Mouse (Mus musculus) limb, embryonic 14.5 days (tissue): Measurements from ENCODE around the gene Pak2. TPM values are rescaled to one million over a fixed set of nuclear protein-coding genes. Genes with fewer than 3 reads are reported as not detected.
"Not testable (repeated sequence)": the region's sequence is repeated elsewhere in the genome, so short reads cannot be mapped to it uniquely, and the experiment has no call there.

Experiments used
- ATAC-seq: fragments of 200-750 bp; cut with Nextera tagmentation; 2 replicates; pipeline ENCODE4 v1.8.0; 2017; ENCODE audit warnings: low read depth, moderate number of reproducible peaks, moderate TSS enrichment; ENCODE audit not compliant: low FRiP score
- DNase-seq: peaks from one replicate; pipeline ENCODE4 v3.0.0-alpha.2; 2015; ENCODE audit warnings: low spot score
- H3K27ac ChIP-seq: fragments of 300-500 bp; sonication (generic); replicated peaks from 2 replicates; pipeline ENCODE4 v1.5.1; 2014; ENCODE audit warnings: low read depth, mild to moderate bottlenecking, low read length, moderate library complexity, mixed read lengths
- H3K27me3 ChIP-seq: fragments of 300-500 bp; sonication (generic); 2 replicates; pipeline ENCODE4 v1.6.1; 2014; ENCODE audit warnings: low read length, mixed read lengths; ENCODE audit not compliant: control insufficient read depth, insufficient read depth
- H3K36me3 ChIP-seq: fragments of 300-500 bp; sonication (generic); 2 replicates; pipeline ENCODE4 v1.6.1; 2014; ENCODE audit warnings: mild to moderate bottlenecking, low read length, moderate library complexity, mixed read lengths; ENCODE audit not compliant: control insufficient read depth, insufficient read depth
- H3K4me1 ChIP-seq: fragments of 300-500 bp; sonication (generic); 2 replicates; pipeline ENCODE4 v1.6.1; 2014; ENCODE audit warnings: antibody characterized with exemption, low read length, mixed read lengths; ENCODE audit not compliant: control insufficient read depth, insufficient read depth
- H3K4me2 ChIP-seq: fragments of 300-500 bp; sonication (generic); replicated peaks from 2 replicates; pipeline ENCODE4 v1.6.1; 2014; ENCODE audit warnings: low read depth, mild to moderate bottlenecking, low read length, moderate library complexity; ENCODE audit not compliant: severe bottlenecking
- H3K4me3 ChIP-seq: fragments of 300-500 bp; sonication (generic); replicated peaks from 2 replicates; pipeline ENCODE4 v1.5.1; 2014; ENCODE audit warnings: low read length
- H3K9ac ChIP-seq: fragments of 300-500 bp; sonication (generic); 2 replicates; pipeline ENCODE4 v1.6.1; 2014; ENCODE audit warnings: mild to moderate bottlenecking, low read depth, low read length, moderate library complexity; ENCODE audit not compliant: severe bottlenecking
- H3K9me3 ChIP-seq: fragments of 300-500 bp; sonication (generic); 2 replicates; pipeline ENCODE4 v1.6.1; 2016; ENCODE audit warnings: low read length; ENCODE audit not compliant: control insufficient read depth
- POLR2A ChIP-seq: fragments of 200-500 bp; IDR thresholded peaks from 2 replicates; pipeline ENCODE4 v1.8.0; 2012; ENCODE audit warnings: inconsistent platforms, mild to moderate bottlenecking, moderate library complexity, borderline replicate concordance; ENCODE audit not compliant: insufficient read depth, insufficient read length; ENCODE audit errors: extremely low read depth
- WGBS: fragments of 180-500 bp; shearing (Covaris S2); extraction: QIAGEN DNeasy Blood & Tissue Kit; methylation state at CpG from one replicate; pipeline ENCODE4 v1.1.7; 2014; 5-methylcytosine and 5-hydroxymethylcytosine counted together
- polyA plus RNA-seq, 2 experiments: library from polyadenylated mRNA; depleted of rRNA in 1 of 2; stranded (reverse) in 1 of 2; unstranded in 1 of 2; fragments of >200 nt; fragmentation: Nextera tagmentation in 1 of 2; extraction: Ambion mirVana in 1 of 2; gene quantifications; 2 replicates each; pipeline versions ENCODE4 v1.2.1 to v1.2.3; 2012 to 2014

Pak2 gene
- polyA plus RNA-seq, 2 experiments = 26.5 to 35.8 TPM

DNA sequence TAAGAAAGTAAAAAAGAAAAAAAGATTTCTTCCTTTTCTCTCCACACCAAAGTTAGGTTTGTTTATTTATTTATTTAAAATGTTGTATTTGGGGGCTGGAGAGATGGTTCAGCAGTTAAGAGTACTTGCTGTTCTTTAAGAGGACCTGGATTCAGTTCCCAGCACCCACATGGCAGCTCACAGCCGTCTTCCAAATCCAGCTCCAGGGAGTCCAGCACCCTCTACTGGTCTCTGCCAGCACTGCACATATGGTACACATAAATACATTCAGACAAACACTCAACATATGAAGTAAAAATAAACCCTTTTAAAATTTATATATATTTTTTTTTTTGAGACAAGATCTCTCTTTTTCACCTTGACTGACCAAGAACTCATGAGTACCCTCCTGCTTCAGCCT, 26.6 kb upstream of the Pak2 start:
- ATAC-seq (no peak), DNase-seq (no peak)
- Histone ChIP-seq H3K36me3 (peaks cover 41% of the 10 kb centered on the region), H3K4me3 (no peak overlapping the region), H3K9me3 (no peaks in the 10 kb centered on the region), H3K4me1 (no peaks in the 10 kb centered on the region), H3K27me3 (no peaks in the 10 kb centered on the region), H3K27ac (no peak overlapping the region), H3K4me2 (no peak overlapping the region), H3K9ac (no peak overlapping the region)
- WGBS = 96% methylated on average over 1 of the region's 1 CpGs
- TF ChIP-seq POLR2A = no peak

DNA sequence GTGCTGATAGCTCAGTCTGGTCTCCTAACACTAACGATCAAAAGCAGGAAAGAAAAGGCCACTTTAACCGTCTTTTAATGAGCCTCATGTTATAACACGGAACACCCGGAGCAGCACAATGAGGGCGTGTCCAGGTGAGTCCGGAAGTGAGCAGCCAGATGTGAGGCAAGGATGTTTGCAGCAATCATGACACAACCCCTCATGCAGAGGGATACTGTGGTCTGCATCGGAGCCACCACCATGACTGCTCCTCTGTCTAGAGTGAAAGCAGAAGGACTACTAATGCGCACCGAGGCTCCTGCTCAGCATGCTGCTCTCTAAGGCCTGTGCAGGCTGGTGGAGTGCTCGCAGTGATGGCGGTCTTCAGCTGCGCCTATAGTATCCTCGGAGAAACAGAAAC, 23.2 kb upstream of the Pak2 start:
- WGBS = 86% methylated on average over 13 of the region's 13 CpGs

DNA sequence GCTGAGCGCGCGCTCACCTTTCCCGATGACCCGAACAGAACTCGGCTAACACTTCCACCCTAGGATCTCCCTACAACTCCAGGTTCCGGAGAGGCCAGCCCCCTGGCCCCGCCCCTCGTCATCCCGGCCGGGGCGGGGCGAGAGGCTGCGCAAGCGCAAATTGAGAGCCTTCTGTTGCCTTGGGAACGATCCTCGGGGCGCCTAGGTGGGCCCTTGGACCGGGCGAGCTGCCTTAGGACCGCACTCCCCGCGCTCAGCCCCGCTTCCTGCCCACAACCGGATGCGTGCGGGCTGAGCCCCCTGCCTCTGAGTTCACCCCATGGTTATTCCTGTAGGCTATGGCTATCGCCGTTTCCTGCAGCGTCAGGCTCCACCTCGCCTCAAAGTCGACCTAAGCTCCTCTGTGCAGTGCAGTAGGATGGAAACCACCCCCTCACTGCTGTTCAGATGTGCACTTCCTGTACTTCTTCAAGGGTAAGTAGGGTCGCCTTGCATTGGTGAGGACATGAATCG, 20.6 kb upstream of the Pak2 start, which contains the start of the genes Pigx and Cep19:
Pigx (minus strand) TSS at position 103 of the 513 bp plus-strand sequence.
Cep19 (plus strand) TSS at position 163 of the 513 bp plus-strand sequence.
- no peaks in the 10 kb centered on the region for H3K9me3 ChIP-seq
- peaks cover 8% of the 10 kb centered on the region; the same call in 1 of the 2 replicates for H3K4me1 ChIP-seq
- no peak; the same call in 1 of the 2 replicates for TF ChIP-seq POLR2A
- peak within 1 kb of the TSS; percentile 74 for H3K4me2 ChIP-seq
- peak within 1 kb of the TSS; percentile 98 for H3K4me3 ChIP-seq
- WGBS = 0% methylated on average over 29 of the region's 34 CpGs
- peak within 1 kb of the TSS; percentile 86 for H3K9ac ChIP-seq
- H3K27ac ChIP-seq = peak within 1 kb of the TSS; percentile 79
- peak; percentile 96 for ATAC-seq
- H3K36me3 ChIP-seq = peaks cover 22% of the 10 kb centered on the region
- H3K27me3 ChIP-seq = no peaks in the 10 kb centered on the region
- peak; percentile 89 for DNase-seq

More for the DNA sequence above, 23.2 kb upstream of the Pak2 start:
- H3K4me3 ChIP-seq = no peak overlapping the region
- no peak overlapping the region for H3K4me2 ChIP-seq
- peaks cover 32% of the 10 kb centered on the region for H3K36me3 ChIP-seq
- peaks cover 8% of the 10 kb centered on the region; the same call in 1 of the 2 replicates for H3K4me1 ChIP-seq
- no peaks in the 10 kb centered on the region for H3K27me3 ChIP-seq
- ATAC-seq = no peak
- no peak overlapping the region for H3K27ac ChIP-seq
- no peak for TF ChIP-seq POLR2A
- no peak overlapping the region for H3K9ac ChIP-seq
- DNase-seq = no peak
- H3K9me3 ChIP-seq = no peaks in the 10 kb centered on the region

DNA sequence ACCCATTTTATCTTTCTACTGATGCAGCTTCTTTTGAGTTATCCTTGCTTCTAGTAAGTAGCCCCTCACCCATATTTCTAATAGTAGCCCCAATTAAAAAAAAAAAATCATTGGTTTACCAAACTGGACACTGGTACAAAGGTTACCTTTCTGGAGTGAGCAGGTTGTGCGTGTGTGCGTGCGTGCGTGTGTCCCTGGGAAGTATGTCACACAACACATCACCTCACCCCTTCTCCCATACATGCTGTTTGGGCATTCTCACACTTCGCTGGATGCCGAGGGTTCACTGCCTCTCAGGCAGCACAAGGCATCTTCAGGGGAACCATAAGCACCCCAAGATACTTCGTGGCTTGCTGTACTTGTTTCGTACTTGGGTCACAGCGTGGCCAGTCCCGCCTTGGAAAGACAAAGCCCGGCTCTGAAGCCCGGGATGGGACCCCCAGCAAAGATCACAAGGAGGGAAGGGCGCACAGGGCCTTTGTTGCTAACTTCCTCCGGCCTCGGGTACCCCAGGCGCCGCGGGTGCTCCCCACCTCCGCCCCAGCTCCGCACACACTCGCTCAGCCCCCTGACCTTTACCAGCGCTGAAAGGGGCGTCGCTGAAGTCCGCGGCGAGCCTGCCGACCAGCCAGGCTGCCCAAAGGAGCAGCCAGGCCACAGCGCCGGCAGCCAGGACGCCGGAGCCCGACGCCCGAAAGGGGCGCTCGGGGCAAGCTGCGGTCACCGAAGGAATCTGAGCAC, 19.9 kb upstream of the Pak2 start:
- Histone ChIP-seq H3K36me3 (peaks cover 21% of the 10 kb centered on the region), H3K4me3 (peak overlapping the region; percentile 98), H3K4me1 (peaks cover 8% of the 10 kb centered on the region; the same call in 1 of the 2 replicates), H3K9me3 (no peaks in the 10 kb centered on the region), H3K27me3 (no peaks in the 10 kb centered on the region), H3K27ac (peak overlapping the region; percentile 79), H3K9ac (peak overlapping the region; percentile 86), H3K4me2 (peak overlapping the region; percentile 74)
- under 1% methylated on average over 33 of the region's 39 CpGs for WGBS
- ATAC-seq (peak; percentile 74), DNase-seq (no peak)
- no peak for TF ChIP-seq POLR2A

DNA sequence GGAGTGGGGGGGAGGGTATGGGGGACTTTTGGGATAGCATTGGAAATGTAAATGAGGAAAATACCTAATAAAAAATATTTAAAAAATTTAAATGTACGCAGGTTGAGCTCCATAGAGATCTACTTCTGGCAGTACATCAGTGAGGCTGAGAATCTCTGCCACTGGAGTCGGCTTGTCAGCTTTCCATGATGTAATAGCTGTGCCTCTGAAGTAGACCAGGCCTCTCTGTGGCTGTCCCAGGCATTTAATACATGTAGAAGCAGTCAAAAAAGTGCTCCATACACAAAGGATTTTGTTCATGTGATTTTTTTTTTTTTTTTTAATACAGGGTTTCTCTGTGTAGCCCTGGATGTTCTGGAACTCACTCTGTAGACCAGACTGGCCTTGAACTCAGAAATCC, 18.6 kb upstream of the Pak2 start:
- not testable (repeated sequence) for DNase-seq, H3K4me2 ChIP-seq, H3K9ac ChIP-seq, H3K27me3 ChIP-seq, H3K4me1 ChIP-seq, ATAC-seq, H3K27ac ChIP-seq, H3K4me3 ChIP-seq, H3K9me3 ChIP-seq
- WGBS = 76% methylated on average over 2 of the region's 2 CpGs
- H3K36me3 ChIP-seq = peaks cover 16% of the 10 kb centered on the region
